18 mouse cellular contexts compared by ENCODE assay signal in the genomic region with DNA sequence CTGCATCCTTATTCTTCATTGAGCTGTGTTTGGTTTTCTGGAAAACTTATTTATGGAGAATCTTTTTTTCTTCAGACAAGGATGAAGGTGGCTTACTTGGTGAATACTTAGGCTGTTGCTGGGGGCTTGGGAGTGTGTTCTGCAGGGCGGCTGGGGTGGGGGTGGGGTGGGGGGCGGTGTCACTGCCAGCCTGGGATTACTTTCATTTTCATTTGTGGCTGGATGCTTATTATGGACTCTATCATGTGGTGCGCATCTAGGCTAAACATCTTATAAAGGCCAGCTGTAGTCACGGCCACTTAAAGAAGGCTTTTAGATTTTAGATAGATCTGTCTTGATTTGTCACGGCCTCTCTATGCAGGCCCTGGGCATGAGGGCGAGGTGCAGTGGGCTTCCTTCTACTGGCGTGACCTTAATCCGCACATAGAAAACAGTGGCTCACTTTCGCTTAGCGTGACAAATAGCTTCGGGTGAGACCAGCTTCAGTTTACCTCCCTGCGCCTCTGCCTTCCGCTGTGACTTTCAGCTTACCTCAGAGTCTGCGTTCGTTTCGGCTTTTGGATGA.
A peak's percentile ranks its signal among the peaks of the same experiment; 100 is the strongest.
DNase-seq lines count a peak whose midpoint lies in the region; ATAC-seq and TF ChIP-seq lines count a peak whose summit lies in the region.
"Had no signal": no experiment of that assay in that cellular context is flagged by ENCODE, and none has a peak within 500 bp of the region (broad histone marks: within the 10 kb centered on the region; RNA-seq: fewer than 3 reads in every experiment).

No protein-coding gene starts in this region.

- no peak overlapping the region for H3K27ac ChIP-seq in neural tube, embryonic 11.5 days (ENCODE audit: low read depth, low read length)
- H3K27ac ChIP-seq in neural tube, embryonic 15.5 days (replicated peaks), result no peak overlapping the region
- H3K27ac ChIP-seq in embryonic facial prominence, embryonic 15.5 days (replicated peaks), result no peak overlapping the region
- H3K27ac ChIP-seq: forebrain, embryonic 15.5 days; heart, adult 2 months; heart, embryonic 15.5 days; layer of hippocampus, adult 2 months had no signal

- H3K79me2 ChIP-seq in myocyte (ENCODE audit: control insufficient read depth, insufficient read depth), result no peaks in the 10 kb centered on the region

- H3ac ChIP-seq in myocyte (ENCODE audit: control insufficient read depth, insufficient read length), result no peak overlapping the region

- no peaks in the 10 kb centered on the region for H3K36me3 ChIP-seq in neural tube, embryonic 11.5 days (ENCODE audit: control insufficient read depth, insufficient read depth, low read length)
- no peaks in the 10 kb centered on the region for H3K36me3 ChIP-seq in neural tube, embryonic 15.5 days
- H3K36me3 ChIP-seq in embryonic facial prominence, embryonic 15.5 days, result no peaks in the 10 kb centered on the region
- H3K36me3 ChIP-seq in myocyte (ENCODE audit: control insufficient read depth, insufficient read depth), result no peaks in the 10 kb centered on the region
- H3K36me3 ChIP-seq: forebrain, embryonic 15.5 days; heart, embryonic 15.5 days had no signal

- H3K27me3 ChIP-seq in neural tube, embryonic 11.5 days (ENCODE audit: control insufficient read depth, insufficient read depth, low read length), result no peaks in the 10 kb centered on the region
- no peaks in the 10 kb centered on the region for H3K27me3 ChIP-seq in neural tube, embryonic 15.5 days (replicated peaks)
- H3K27me3 ChIP-seq in embryonic facial prominence, embryonic 15.5 days, result 0 out of 2 replicates have a peak, but pooled peaks cover 3% of the 10 kb centered on the region
- no peaks in the 10 kb centered on the region for H3K27me3 ChIP-seq in myocyte (ENCODE audit: control insufficient read depth, insufficient read depth, insufficient read length)
- H3K27me3 ChIP-seq: heart, embryonic 15.5 days had no signal

- 59% methylated on average over 16 of the region's 16 CpGs for WGBS in neural tube, embryonic 11.5 days
- WGBS in neural tube, embryonic 15.5 days, result 45% methylated on average over 16 of the region's 16 CpGs
- WGBS in embryonic facial prominence, embryonic 15.5 days, result 33% methylated on average over 16 of the region's 16 CpGs

- H3K4me3 ChIP-seq in neural tube, embryonic 11.5 days (ENCODE audit: low read depth, low read length), result no peak overlapping the region
- H3K4me3 ChIP-seq in neural tube, embryonic 15.5 days (replicated peaks), result no peak overlapping the region
- peak overlapping the region; percentile 11 for H3K4me3 ChIP-seq in embryonic facial prominence, embryonic 15.5 days (replicated peaks)
- H3K4me3 ChIP-seq in myocyte, result no peak overlapping the region
- H3K4me3 ChIP-seq: forebrain, embryonic 15.5 days; heart, adult 2 months; heart, embryonic 15.5 days; layer of hippocampus, adult 2 months had no signal

- H3K4me2 ChIP-seq in neural tube, embryonic 11.5 days (ENCODE audit: low read depth), result no peak overlapping the region
- no peak overlapping the region for H3K4me2 ChIP-seq in neural tube, embryonic 15.5 days
- H3K4me2 ChIP-seq in embryonic facial prominence, embryonic 15.5 days (replicated peaks), result peak overlapping the region; percentile 36
- H3K4me2 ChIP-seq in myocyte (ENCODE audit: low read depth), result peak overlapping the region; percentile 70
- H3K4me2 ChIP-seq: forebrain, embryonic 15.5 days; heart, embryonic 15.5 days had no signal

- no peaks in the 10 kb centered on the region for H3K9me3 ChIP-seq in neural tube, embryonic 11.5 days (ENCODE audit: control insufficient read depth, low read length)
- H3K9me3 ChIP-seq in neural tube, embryonic 15.5 days (replicated peaks), result no peaks in the 10 kb centered on the region
- no peaks in the 10 kb centered on the region for H3K9me3 ChIP-seq in embryonic facial prominence, embryonic 15.5 days (replicated peaks)
- H3K9me3 ChIP-seq: forebrain, embryonic 15.5 days; heart, embryonic 15.5 days had no signal

- H3K9ac ChIP-seq in neural tube, embryonic 11.5 days (ENCODE audit: low read length), result no peak overlapping the region
- no peak overlapping the region for H3K9ac ChIP-seq in neural tube, embryonic 15.5 days (replicated peaks)
- H3K9ac ChIP-seq in embryonic facial prominence, embryonic 15.5 days, result no peak overlapping the region
- H3K9ac ChIP-seq: forebrain, embryonic 15.5 days; heart, embryonic 15.5 days had no signal

- peaks cover 12% of the 10 kb centered on the region; the same call in 1 of the 2 replicates for H3K4me1 ChIP-seq in neural tube, embryonic 11.5 days (ENCODE audit: control insufficient read depth, insufficient read depth, low read length)
- H3K4me1 ChIP-seq in neural tube, embryonic 15.5 days, result peaks cover 36% of the 10 kb centered on the region
- peaks cover 39% of the 10 kb centered on the region for H3K4me1 ChIP-seq in embryonic facial prominence, embryonic 15.5 days
- H3K4me1 ChIP-seq: heart, embryonic 15.5 days had no signal

- peak; percentile 77 for DNase-seq in heart, adult 11 months
- no peak for DNase-seq in heart, adult 18-20 months
- DNase-seq in neural tube, embryonic 11.5 days (ENCODE audit: low spot score), result peak; percentile 47
- no peak for DNase-seq in layer of hippocampus, adult 8-10 months (ENCODE audit: low spot score in 2 of 2)
- DNase-seq: adrenal gland, postnatal 25 days; B cell, adult 2 months; cerebellum, adult 18-20 months; heart, adult 2 months; kidney, adult 11 months; kidney, postnatal 10 days; thymus, adult 18-20 months had no signal

- ATAC-seq in neural tube, embryonic 11.5 days (ENCODE audit: insufficient read depth, low FRiP score, low TSS enrichment), result peak; percentile 56
- no peak for ATAC-seq in neural tube, embryonic 15.5 days (ENCODE audit: low FRiP score)
- 0 out of 2 replicates have a peak, but pooled peaks have one; percentile 40 for ATAC-seq in embryonic facial prominence, embryonic 15.5 days (ENCODE audit: insufficient number of reproducible peaks, low FRiP score, low TSS enrichment, low read depth)
- ATAC-seq: activated CD4-positive, CD25-positive, alpha-beta regulatory T cell, adult 4 months; forebrain, embryonic 15.5 days had no signal

- TF ChIP-seq POLR2A in myocyte (IDR thresholded peaks at IDR 0.05; ENCODE audit: insufficient read length, low read depth), result no peak

TF ChIP-seq in myocyte, 11 proteins besides CTCF, POLR2A, EP300 and RAD21:
- TF ChIP-seq POLR2AphosphoS2 (IDR thresholded peaks at IDR 0.05; ENCODE audit: insufficient read length, low read depth), result no peak

Comparison
In these comparisons a context has a peak if more than half of its experiments do, and no peak if none do; other contexts are left out.
1. DNase-seq: peak in heart, adult 11 months (single experiment) and neural tube, embryonic 11.5 days (single experiment); none in heart, adult 18-20 months (0 of 2) and layer of hippocampus, adult 8-10 months (0 of 2).
2. H3K4me2 ChIP-seq: peak in embryonic facial prominence, embryonic 15.5 days (single experiment) and myocyte (single experiment); none in neural tube, embryonic 11.5 days (single experiment) and neural tube, embryonic 15.5 days (single experiment).